Mouse (Mus musculus): ENCODE results near the gene Car14. TPM values are rescaled to one million over a fixed set of nuclear protein-coding genes. Genes with fewer than 3 reads are reported as not detected.

The Car14 gene
- polyA plus RNA-seq, 1 experiment from 2014 or later = 36.5 TPM

Other genes starting within 250 kb of the Car14 start
- 75.7 and 79.4 TPM in 2 replicates for gene Mcl1, start 245.9 kb downstream of the Car14 start, polyA plus RNA-seq (2014; fragmentation: Nextera tagmentation; extraction: Ambion mirVana)
- 0.42 and 0.82 TPM in 2 replicates for gene Adamtsl4, start 216.8 kb downstream of the Car14 start, polyA plus RNA-seq (2014; fragmentation: Nextera tagmentation; extraction: Ambion mirVana)
- 20.5 and 21.5 TPM in 2 replicates for gene Ecm1, start 165.1 kb downstream of the Car14 start, polyA plus RNA-seq (2014; fragmentation: Nextera tagmentation; extraction: Ambion mirVana)
- 46.8 and 56.5 TPM in 2 replicates for gene Tars2, start 144.5 kb downstream of the Car14 start, polyA plus RNA-seq (2014; fragmentation: Nextera tagmentation; extraction: Ambion mirVana)
- 21.1 and 21.6 TPM in 2 replicates for gene Rprd2, start 85.8 kb downstream of the Car14 start, polyA plus RNA-seq (2014; fragmentation: Nextera tagmentation; extraction: Ambion mirVana)
- gene Prpf3, start 48.8 kb downstream of the Car14 start, polyA plus RNA-seq (2014; fragmentation: Nextera tagmentation; extraction: Ambion mirVana) = 65.9 and 69.6 TPM in 2 replicates
- 347 and 348 TPM in 2 replicates for gene Mrps21, start 33.2 kb downstream of the Car14 start, polyA plus RNA-seq (2014; fragmentation: Nextera tagmentation; extraction: Ambion mirVana)
- 3.3 and 5.0 TPM in 2 replicates for gene Ciart, start 22.4 kb downstream of the Car14 start, polyA plus RNA-seq (2014; fragmentation: Nextera tagmentation; extraction: Ambion mirVana)
- gene BC028528, start 12.7 kb downstream of the Car14 start, polyA plus RNA-seq (2014; fragmentation: Nextera tagmentation; extraction: Ambion mirVana) = 10.8 and 14.6 TPM in 2 replicates
- gene Aph1a, start 10.7 kb downstream of the Car14 start, polyA plus RNA-seq (2014; fragmentation: Nextera tagmentation; extraction: Ambion mirVana) = 35.9 and 36.2 TPM in 2 replicates
- 119 and 131 TPM in 2 replicates for gene Anp32e, start 24.6 kb upstream of the Car14 start, polyA plus RNA-seq (2014; fragmentation: Nextera tagmentation; extraction: Ambion mirVana)
- 72.8 and 79.5 TPM in 2 replicates for gene Plekho1, start 91.3 kb upstream of the Car14 start, polyA plus RNA-seq (2014; fragmentation: Nextera tagmentation; extraction: Ambion mirVana)
- gene Vps45, start 153.8 kb upstream of the Car14 start, polyA plus RNA-seq (2014; fragmentation: Nextera tagmentation; extraction: Ambion mirVana) = 31.0 and 32.2 TPM in 2 replicates
- 9.0 and 11.4 TPM in 2 replicates for gene Otud7b, start 199.8 kb upstream of the Car14 start, polyA plus RNA-seq (2014; fragmentation: Nextera tagmentation; extraction: Ambion mirVana)

Measured in neural tube, embryonic 11.5 days (tissue).